Mouse (Mus musculus) Patski (cell line): ENCODE measurements at regions not wholly inside any gene's neighbourhood (a gene's known extent, or its start where the extent isn't known, plus 50 kb on each side); places are given as distances from the start of the nearest gene placed in this dataset.

ENCODE experiments used
- ATAC-seq: fragments of 100-300 bp; one replicate; pipeline ENCODE4 v1.8.0; 2021
- CTCF ChIA-PET: fragments of 350-600 bp; sonication (Branson Sonifier 250); formaldehyde crosslinking; loops from one replicate; lab custom pipeline; 2022; ENCODE audit warnings: inconsistent platforms; lab: Charles Lee
- POLR2A ChIA-PET: fragments of 350-600 bp; sonication (Branson Sonifier 250); formaldehyde crosslinking; loops from one replicate; lab custom pipeline; 2022; ENCODE audit warnings: antibody characterized with exemption, inconsistent platforms; lab: Charles Lee
- DNase-seq: peaks from one replicate; pipeline ENCODE4 v3.0.0-alpha.2; 2011; ENCODE audit warnings: low read depth, low spot score
- H3K27me3 ChIP-seq: fragments of 371-371 bp; one replicate; pipeline ENCODE4 v1.5.1; 2021
- CTCF ChIP-seq: fragments of 100-300 bp; IDR thresholded peaks from one replicate; pipeline ENCODE4 v1.5.1; 2021
- in situ Hi-C: fragments of 300-500 bp; cut with MboI; formaldehyde crosslinking; loops from 3 replicates; pipeline ENCODE4 v1.11.1; 2018; ENCODE audit warnings: low pct_unique_long_range_greater_than_20kb, mixed read lengths

DNA sequence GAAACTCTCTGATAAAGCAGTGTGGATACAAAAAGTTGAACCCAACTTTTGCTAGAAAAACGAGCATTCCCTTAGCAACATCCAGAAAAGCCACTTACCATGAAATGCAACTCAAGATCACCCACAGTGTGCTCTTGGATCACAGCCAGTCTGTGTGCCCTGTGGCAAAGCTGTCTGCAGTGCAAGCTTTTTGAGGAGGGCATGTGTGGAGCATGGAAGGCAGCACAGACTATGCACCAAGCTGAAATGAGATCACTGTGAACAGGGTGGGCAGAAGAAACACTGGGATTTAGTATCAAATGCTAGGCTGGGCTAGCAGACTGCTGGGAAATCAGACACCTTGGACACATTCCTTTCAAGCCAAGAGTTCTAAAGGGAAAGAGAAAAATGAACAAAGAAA is 162.4 kb downstream of the Sim1 start:
- peak; percentile 82 for ATAC-seq
- CTCF ChIA-PET: no interaction called here

DNA sequence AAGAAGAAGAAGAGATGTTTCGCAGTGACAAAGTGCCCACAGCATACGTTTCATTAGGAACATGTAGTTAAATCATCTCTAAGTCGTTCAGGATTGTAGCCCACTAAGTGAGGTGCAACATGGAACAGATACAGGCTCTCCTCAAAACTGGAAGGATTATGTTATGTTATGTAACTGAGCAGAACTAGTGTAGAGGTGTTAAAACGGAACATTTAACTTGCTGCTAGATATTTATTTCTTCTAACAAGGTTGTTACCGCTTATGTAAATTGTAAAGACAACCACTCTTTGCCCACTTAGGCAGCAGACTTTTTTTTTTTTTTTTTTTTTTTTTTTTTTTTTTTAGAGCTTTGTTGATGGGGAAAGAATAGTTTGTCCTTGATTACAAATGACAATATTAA is 163.8 kb downstream of the Sim1 start:
- POLR2A ChIA-PET: no interaction called here

More for the DNA sequence above, 162.4 kb downstream of the Sim1 start:
- no peak for DNase-seq
- no peak for TF ChIP-seq CTCF
- in situ Hi-C loops: no loop called here
- no peaks in the 10 kb centered on the region for H3K27me3 ChIP-seq
- POLR2A ChIA-PET: no interaction called here

DNA sequence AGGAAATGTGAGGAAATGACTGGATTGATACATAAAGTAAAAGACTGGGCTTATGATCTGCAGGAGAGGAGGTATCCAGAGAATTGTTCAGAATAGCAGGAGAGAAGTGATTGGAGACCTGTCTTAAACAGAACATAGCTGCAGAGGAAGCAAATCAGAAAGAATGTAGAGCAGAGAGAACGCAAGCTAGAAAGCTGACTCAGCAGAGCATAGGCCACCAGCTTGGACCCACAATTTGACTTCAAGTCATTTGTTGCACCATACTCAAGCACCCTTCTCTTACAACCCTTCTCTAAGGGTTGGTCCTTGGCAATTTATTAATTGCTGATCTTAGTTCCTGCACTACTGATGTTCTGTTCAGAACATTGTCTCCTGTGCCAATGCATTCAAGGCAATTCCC is 207.0 kb downstream of the Sim1 start:
- no peaks in the 10 kb centered on the region for H3K27me3 ChIP-seq
- ChIA-PET CTCF (interaction anchor here (1.3 kb wide), 1 partner anchor 26 kb away, joined by 4 read pairs; no protein-coding TSS in a partner anchor), POLR2A (no interaction called here)
- TF ChIP-seq CTCF: no peak
- DNase-seq (no peak), ATAC-seq (no peak)
- in situ Hi-C loops: no loop called here

More for the DNA sequence above, 163.8 kb downstream of the Sim1 start:
- DNase-seq: no peak
- no peaks in the 10 kb centered on the region for H3K27me3 ChIP-seq
- no peak for TF ChIP-seq CTCF
- no peak for ATAC-seq
- CTCF ChIA-PET: no interaction called here
- in situ Hi-C loops: no loop called here

DNA sequence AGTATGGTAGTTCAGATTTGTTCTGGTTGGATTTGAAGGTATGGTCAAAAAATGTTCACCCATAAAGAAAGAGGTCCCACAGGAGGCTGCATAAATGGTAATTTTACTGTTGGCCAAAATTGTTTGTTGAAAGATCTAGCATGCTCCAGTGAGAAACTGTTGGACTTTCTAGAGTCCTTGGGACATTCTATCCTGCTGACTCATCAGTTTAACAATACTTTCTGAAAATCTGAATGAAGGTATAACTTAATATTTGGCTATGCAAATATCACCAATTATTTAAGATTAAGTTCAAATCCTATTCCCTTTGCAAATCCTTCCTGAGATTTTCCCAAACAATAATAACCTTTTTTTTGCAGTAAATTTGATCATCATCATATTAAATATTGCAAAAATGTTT is 257.3 kb downstream of the Sim1 start:
- ATAC-seq: no peak
- no peak for TF ChIP-seq CTCF
- DNase-seq: no peak
- POLR2A ChIA-PET: no interaction called here
- in situ Hi-C loops: no loop called here
- H3K27me3 ChIP-seq: no peaks in the 10 kb centered on the region
- CTCF ChIA-PET: no interaction called here

DNA sequence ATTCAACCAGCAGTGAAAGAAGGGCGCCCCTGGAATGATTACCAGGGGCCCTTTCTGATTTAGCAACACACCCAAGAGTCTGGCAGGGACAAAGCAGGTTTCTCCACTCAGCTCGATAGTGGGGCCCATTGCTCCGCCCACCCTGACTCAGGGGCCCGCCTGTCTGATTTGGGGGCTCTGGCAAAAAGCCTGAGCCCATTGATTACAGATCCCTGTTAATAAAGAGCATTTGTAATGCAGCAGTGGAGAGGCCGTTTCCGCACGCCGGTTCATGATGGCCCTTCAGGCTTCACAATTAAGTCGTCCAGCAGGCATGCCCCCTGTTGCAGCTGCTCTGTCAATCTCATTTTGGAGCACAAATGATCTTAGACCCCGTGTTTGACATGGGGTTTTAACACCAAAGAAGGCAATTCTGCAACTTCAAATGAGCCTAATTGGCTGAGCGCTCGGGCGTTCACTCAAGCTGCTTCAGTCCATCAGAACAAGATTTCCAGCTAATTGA is 259.0 kb downstream of the Sim1 start:
- POLR2A ChIA-PET: no interaction called here
- no peak for TF ChIP-seq CTCF
- in situ Hi-C loops: no loop called here
- ATAC-seq (no peak), DNase-seq (no peak)
- CTCF ChIA-PET: interaction anchor here (1.5 kb wide), 1 partner anchor 9 kb away, joined by 3 read pairs; no protein-coding TSS in a partner anchor
- no peaks in the 10 kb centered on the region for H3K27me3 ChIP-seq

DNA sequence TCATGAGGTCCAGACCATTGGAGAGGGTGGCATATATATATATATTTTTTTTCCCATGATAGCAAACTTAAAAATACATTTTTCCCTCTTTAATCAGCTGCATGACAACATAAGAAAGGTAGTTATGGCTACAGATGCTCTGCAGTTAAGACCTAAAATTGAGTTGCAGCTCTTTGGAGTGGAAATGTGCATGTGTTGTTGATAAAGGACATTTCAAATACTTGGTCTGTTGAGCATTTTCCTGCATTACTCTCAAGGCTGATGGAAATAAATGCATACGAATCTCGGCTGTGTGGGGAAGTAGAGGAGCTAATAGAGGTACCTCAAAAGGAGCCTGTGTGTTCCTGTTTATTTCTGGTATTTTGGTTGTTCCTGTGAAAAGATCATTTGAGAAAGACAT is 259.5 kb downstream of the Sim1 start:
- ATAC-seq (no peak), DNase-seq (no peak)
- in situ Hi-C loops: no loop called here
- no peaks in the 10 kb centered on the region for H3K27me3 ChIP-seq
- POLR2A ChIA-PET: no interaction called here
- no peak for TF ChIP-seq CTCF
- CTCF ChIA-PET: interaction anchor here (1.5 kb wide), 1 partner anchor 9 kb away, joined by 3 read pairs; no protein-coding TSS in a partner anchor

DNA sequence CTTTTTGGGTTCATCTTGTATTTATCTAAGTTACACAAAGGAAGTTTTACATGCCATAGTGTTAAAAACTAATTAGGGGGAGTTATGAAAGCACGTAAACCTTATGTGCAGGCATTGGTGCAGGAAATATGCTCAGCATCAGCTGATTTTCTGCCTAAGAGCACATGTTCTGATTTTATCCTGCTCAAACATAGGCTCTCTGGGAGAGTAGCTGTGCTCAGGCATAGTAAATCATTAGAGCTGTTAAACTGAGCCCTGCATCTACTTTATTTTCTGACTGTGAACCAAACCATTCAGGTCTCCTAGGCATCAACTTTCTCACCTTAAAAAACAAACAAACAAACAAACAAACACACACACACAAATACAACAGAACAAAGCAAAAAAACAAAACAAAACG is 260.2 kb downstream of the Sim1 start:
- CTCF ChIA-PET: no interaction called here
- in situ Hi-C loops: no loop called here
- H3K27me3 ChIP-seq: no peaks in the 10 kb centered on the region
- no peak for DNase-seq
- no peak for TF ChIP-seq CTCF
- POLR2A ChIA-PET: no interaction called here
- ATAC-seq: no peak

DNA sequence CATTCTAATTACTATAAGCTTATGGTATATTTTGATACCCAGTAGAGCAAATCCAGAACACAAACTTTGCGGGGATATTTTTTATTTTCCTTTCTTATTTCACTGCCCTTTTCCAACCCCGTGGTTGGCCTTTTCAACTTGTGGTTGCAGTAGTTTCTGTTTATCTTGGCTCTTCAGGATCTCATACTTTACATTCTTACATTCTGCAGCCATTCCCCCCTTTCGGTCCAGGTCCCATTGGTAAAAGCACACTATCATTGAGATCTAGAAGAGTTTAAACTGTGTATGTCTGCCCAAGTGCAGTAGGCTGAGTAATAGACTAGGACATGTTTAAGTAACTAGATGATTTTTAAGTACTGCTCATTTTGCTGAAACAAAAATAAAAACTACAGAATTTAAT is 279.1 kb downstream of the Sim1 start:
- POLR2A ChIA-PET: no interaction called here
- peak; percentile 28 for DNase-seq
- CTCF ChIA-PET: no interaction called here
- no peak for TF ChIP-seq CTCF
- no peaks in the 10 kb centered on the region for H3K27me3 ChIP-seq
- in situ Hi-C loops: no loop called here
- peak; percentile 76 for ATAC-seq

DNA sequence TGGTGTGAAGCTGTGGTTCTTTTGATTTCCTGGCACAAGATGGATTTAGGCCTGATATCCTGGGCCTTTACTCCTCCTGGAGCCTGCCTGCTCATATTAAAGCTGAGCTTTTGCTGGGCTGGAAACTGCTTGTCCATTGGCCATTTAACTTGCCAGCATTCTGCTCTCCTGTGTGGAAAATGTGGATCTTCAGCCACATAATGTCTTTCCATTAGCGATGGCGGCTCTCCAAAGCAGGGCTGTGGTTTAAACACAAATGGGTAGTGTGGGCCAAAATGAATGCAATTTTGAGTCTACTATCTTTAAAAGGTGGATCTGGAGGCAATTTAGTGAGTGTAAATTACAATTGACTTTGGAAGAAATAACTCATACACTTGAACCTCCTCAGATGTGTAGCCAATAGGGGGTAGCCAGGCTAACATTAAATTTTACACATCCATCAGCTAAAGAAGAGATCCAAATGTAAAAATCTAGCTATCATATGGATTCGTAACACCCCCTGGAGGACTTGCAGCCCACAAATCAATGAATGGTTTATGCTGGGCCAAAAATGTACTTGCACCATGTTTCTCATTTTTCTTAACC is 281.5 kb downstream of the Sim1 start:
- ChIA-PET CTCF (no interaction called here), POLR2A (no interaction called here)
- TF ChIP-seq CTCF: no peak
- in situ Hi-C loops: no loop called here
- no peak for ATAC-seq
- no peaks in the 10 kb centered on the region for H3K27me3 ChIP-seq
- no peak for DNase-seq

DNA sequence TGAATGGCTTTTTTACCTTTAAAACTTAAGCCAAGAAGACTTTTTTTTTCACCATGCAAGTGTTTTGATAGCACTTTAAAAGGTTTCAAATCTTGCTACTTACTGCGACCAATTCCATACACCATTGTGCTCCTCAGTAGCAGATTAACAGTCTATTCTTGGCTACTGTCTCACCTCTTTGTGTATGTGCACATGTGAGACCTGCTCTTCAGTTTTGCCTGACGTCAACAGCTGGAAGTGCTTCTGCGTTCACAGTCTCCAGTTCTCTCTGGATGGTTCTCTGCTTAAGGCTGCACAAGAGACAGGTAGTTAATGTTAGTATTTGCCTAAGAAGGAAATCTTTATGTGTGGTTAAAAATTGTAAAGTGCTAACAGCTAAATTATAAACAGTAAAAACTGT is 282.1 kb downstream of the Sim1 start:
- TF ChIP-seq CTCF: no peak
- in situ Hi-C loops: no loop called here

DNA sequence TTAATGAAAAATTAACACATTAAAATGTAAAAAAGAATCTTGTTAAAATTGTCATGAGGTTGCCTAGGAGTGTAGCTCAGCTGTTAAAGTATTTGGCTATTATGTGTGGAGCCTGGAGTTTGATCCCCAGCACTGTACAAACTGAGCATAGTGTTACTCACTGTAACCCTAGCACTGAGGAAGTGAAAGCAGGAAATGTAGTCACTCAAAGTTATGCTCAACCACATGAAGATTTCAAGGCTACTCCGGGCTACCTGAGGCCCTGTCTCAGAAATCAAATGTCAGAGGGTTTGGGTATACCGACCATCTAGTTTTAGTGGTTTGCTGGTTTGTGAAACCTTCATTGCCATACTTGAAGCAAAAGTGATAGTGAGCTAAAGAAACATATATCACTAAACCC is 287.2 kb downstream of the Sim1 start:
- CTCF ChIA-PET: no interaction called here
- peaks cover 4% of the 10 kb centered on the region for H3K27me3 ChIP-seq
- POLR2A ChIA-PET: no interaction called here
- in situ Hi-C loops: no loop called here
- no peak for TF ChIP-seq CTCF
- ATAC-seq (no peak), DNase-seq (no peak)

More for the DNA sequence above, 282.1 kb downstream of the Sim1 start:
- CTCF ChIA-PET: no interaction called here
- no peak for DNase-seq
- no peak for ATAC-seq
- POLR2A ChIA-PET: no interaction called here
- no peaks in the 10 kb centered on the region for H3K27me3 ChIP-seq
